Mouse (Mus musculus): Measurements from ENCODE around the gene Cyth2.

The Cyth2 gene

DNA sequence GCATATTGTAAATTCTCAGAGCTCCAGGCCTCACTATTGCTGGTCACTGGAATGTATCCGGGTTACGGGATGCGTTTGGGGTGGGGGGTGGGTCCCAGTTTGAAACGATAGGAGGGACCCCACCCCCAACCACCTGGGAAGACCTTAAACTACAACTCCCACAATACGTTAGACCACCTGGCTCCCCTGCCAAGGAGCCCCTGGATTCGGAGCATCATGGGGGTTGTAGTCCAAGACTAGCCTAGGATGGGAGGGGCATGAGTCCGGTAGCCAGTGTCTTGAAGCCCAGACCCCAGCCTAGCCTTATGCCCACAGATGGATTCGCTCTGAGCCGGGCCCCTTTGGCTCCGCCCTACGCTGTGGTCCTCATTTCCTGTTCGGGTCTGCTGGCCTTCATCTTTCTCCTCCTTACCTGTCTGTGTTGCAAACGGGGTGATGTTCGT, 28.2 kb downstream of the Cyth2 start:
- CTCF ChIA-PET: interaction anchor here (1.3 kb wide), 1 partner anchor 15 kb away, joined by 3 read pairs; no protein-coding TSS in a partner anchor

DNA sequence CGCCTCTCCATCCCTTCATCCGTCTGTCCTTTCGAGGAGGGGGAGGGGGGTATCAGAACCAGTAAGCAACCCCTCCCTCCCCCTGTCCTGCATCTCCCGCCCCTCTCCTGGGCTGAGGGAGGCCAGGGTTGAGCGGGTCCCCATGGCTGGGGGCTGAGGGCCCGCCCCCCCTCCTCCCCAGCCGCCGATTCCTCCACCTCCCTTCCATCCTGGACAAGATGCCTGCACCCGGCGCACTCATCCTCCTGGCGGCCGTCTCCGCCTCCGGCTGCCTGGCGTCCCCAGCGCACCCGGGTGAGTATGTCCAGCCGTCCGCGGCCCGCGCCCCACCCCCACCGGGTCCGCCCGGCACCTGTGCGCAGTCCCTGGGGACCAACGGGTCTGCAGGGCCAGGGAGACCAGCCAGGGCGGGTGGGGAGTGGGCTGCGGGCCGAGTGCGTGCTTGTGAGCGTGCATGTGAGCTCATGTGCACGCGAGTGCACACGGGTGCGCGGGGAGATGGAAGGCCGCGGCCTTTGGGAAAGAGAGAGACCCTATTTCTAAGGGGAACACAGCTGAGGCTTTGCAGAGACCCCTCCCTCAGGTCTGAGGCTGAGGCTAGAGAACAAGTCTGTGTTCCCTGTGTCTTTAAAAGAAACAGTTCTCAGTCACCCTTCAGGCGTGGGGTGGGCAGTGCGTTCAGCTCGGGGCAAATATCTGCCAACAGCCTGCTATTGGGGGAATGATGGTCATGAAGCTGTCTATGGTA, 28.8 kb downstream of the Cyth2 start:
- CTCF ChIA-PET: interaction anchor here (1.3 kb wide), 1 partner anchor 15 kb away, joined by 3 read pairs; no protein-coding TSS in a partner anchor

DNA sequence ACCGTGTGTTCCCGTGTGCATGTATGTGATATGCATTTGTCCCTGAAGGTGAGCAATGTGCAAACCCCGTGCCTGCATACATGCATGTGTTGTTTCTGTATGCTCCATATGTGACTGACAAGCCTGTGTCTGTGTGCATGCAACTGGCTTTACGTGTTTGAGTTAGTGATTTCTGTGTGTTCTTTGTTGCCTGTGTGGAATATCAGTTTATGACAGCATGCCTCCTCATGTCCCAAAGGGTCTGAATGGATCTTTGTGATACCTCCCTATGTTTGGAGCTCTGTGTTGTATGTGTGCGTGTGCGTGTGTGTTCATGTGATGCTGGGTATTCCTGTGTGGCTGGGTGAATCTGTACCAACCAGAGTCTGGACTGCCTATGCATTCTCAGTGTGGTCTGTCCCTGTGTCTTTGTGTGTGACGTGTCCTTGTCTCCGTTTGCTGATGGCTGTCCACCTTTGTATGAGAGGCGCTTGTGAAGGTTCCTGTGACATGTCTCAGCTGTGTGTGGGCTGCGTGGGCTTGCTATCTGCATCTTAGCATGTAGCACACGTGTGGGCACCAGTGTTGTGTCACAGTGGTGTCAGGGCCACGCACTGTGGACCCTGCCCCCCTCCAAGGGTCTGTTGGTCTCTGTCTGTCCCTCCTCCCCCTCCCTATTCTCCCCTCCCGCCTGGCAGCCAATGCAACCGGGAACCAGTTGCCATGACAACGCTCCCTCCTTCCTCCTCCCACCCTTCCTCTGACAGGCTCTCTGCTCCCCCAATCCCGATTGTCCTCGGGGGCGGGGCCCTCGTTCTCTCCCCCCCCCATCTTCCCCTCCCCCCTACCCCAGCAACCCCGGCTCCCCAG, 29.6 kb downstream of the Cyth2 start, which contains the start of gene Sult2b1:
Gene Sult2b1 (minus strand): TSS at position 146 of the 849 bp plus-strand sequence.
- CTCF ChIA-PET: interaction anchor here (1.3 kb wide), 1 partner anchor 16 kb away, joined by 3 read pairs; no protein-coding TSS in a partner anchor

GRCm38 (mm10) chr7:45783511-45784091, 30.8 kb downstream of the Cyth2 start, which contains the start of gene Lmtk3:
TSS of gene Lmtk3 (plus strand) at chr7:45783738.
- CTCF ChIA-PET: interaction anchor here (0.6 kb wide), 1 partner anchor 24 kb away, joined by 10 read pairs; no protein-coding TSS in a partner anchor

- CTCF ChIA-PET: no interaction called here
Observed at GRCm38 (mm10) chr7:45782271-45782670, 32.1 kb downstream of the Cyth2 start.

DNA sequence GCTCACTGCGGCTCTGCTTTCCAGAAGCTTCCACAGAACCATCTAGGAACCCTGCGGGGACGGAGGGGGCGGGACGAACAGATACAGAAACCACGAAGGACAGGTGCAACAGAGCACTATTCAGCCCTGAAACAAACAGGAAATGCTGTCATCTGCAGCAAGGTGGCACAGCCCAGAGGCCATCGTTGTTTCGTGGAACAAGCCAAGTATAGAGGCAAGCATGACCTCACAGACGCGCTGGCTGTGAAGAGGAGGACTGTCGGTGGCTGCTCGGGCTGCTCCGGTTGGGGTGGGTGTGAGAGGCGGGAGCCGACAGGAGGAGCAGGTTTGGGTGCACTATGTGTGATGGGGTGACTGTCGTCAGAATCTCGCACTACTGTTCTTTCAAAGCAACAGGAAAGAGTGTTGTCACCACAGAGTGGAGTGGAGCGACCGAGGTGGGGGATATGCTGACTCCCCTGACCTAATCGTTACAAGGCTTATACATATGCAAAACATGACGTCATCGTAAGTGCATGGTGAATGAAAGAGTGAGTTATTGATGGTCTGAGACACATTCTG, 35.2 kb downstream of the Cyth2 start:
- CTCF ChIA-PET: no interaction called here

- CTCF ChIA-PET: no interaction called here
Observed at GRCm38 (mm10) chr7:45775237-45775636, 39.1 kb downstream of the Cyth2 start.

DNA sequence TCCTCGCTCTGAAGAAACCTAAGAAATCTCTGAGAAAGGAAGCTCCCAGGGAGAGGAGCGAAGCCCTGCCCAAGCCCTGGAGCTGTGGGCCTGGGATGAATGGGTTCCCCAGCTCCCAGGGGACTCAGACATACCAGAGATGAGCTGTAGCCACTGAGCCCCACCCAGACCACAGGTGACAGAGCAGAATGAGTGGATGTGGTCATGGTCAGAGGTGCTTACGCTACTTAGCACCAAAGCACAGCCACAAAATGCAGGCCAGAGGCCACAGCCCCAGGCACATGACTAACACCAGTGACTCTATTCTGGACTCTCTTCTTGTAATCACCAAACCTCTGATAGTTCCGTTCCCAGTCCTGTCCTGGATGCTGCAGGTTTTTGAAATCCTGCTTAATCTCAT, 43.3 kb downstream of the Cyth2 start:
- CTCF ChIA-PET: no interaction called here

- CTCF ChIA-PET: no interaction called here
Observed at GRCm38 (mm10) chr7:45770427-45771082, 43.8 kb downstream of the Cyth2 start.

- CTCF ChIA-PET: no interaction called here
Observed at GRCm38 (mm10) chr7:45767500-45767899, 46.9 kb downstream of the Cyth2 start.

DNA sequence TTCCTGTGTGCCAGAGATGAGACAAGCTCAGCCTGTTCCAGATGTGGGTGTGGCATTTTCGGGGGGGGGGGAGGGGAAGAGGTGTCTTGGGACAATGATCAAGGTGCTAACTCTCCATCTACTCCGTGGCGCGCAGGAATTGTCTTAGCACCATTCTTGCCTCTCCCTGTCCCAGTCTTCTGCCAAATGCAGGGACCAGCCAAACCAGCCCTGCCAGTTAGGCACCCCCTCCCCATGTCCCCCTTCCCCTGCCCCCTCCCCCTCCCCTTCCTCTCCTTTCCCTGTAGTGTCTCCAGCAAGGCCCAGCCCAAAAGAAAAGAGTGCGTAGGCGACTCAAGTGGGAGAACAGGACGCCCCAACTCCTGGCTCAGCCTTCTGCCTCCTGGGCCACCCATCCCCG, 47.6 kb downstream of the Cyth2 start:
- CTCF ChIA-PET: interaction anchor here (0.6 kb wide), 1 partner anchor 48 kb away, joined by 3 read pairs; the partner anchor contains the start of gene Cyth2

GRCm38 (mm10) chr7:45765995-45766394, 48.4 kb downstream of the Cyth2 start:
- CTCF ChIA-PET: interaction anchor here (0.6 kb wide), 1 partner anchor 48 kb away, joined by 3 read pairs; the partner anchor contains the start of gene Cyth2

GRCm38 (mm10) chr7:45760151-45760550, 54.2 kb downstream of the Cyth2 start:
- CTCF ChIA-PET: interaction anchor here (1.0 kb wide), 1 partner anchor 41 kb away, joined by 3 read pairs; no protein-coding TSS in a partner anchor

GRCm38 (mm10) chr7:45759400-45759799, 55.0 kb downstream of the Cyth2 start:
- CTCF ChIA-PET: no interaction called here

Measured in spleen, embryonic (tissue).